Mouse (Mus musculus): ENCODE results near the gene Gtsf1. TPM values are rescaled to one million over a fixed set of nuclear protein-coding genes. Genes with fewer than 3 reads are reported as not detected.

The Gtsf1 gene
- total RNA-seq, 2 experiments from 2014 or later: not detected

- intact Hi-C loops (cut with DNase I): no loop called here
- DNase-seq: no peak
Observed at GRCm38 (mm10) chr15:103359122-103359510, 71.2 kb downstream of the Gtsf1 start.

- no peak for DNase-seq
- intact Hi-C loops (cut with DNase I): no loop called here
Observed at GRCm38 (mm10) chr15:103358278-103359121, 71.8 kb downstream of the Gtsf1 start.

- no peak for DNase-seq
- intact Hi-C loops (cut with DNase I): no loop called here
Observed at GRCm38 (mm10) chr15:103357817-103358216, 72.5 kb downstream of the Gtsf1 start.

GRCm38 (mm10) chr15:103356130-103356529, 74.1 kb downstream of the Gtsf1 start:
- intact Hi-C loops (cut with DNase I): no loop called here
- DNase-seq: no peak

- intact Hi-C loops (cut with DNase I): no loop called here
Observed at GRCm38 (mm10) chr15:103355420-103355819, 74.8 kb downstream of the Gtsf1 start.

DNA sequence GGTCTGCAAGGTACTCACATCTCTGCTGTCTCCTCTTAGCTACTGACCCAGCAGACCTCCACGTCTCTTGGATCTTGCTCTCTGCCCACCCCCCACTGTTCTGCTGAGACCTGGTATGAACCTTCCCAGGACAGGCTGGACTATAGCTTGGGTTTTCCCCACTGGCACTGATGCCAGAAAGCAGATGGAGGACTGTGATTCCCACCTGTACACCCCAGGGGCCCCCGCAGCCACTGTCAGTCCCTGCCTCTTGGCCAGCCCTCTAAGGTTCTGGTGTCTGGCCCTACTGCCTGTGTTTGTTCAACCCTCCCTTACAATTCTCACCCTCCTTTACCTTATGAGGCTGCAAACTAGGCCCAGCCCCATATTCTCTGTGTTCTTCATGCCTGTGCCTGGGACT, 75.6 kb downstream of the Gtsf1 start:
- intact Hi-C loops (cut with DNase I): no loop called here
- DNase-seq: no peak

More at GRCm38 (mm10) chr15:103355420-103355819, 74.8 kb downstream of the Gtsf1 start:
- DNase-seq: no peak

DNA sequence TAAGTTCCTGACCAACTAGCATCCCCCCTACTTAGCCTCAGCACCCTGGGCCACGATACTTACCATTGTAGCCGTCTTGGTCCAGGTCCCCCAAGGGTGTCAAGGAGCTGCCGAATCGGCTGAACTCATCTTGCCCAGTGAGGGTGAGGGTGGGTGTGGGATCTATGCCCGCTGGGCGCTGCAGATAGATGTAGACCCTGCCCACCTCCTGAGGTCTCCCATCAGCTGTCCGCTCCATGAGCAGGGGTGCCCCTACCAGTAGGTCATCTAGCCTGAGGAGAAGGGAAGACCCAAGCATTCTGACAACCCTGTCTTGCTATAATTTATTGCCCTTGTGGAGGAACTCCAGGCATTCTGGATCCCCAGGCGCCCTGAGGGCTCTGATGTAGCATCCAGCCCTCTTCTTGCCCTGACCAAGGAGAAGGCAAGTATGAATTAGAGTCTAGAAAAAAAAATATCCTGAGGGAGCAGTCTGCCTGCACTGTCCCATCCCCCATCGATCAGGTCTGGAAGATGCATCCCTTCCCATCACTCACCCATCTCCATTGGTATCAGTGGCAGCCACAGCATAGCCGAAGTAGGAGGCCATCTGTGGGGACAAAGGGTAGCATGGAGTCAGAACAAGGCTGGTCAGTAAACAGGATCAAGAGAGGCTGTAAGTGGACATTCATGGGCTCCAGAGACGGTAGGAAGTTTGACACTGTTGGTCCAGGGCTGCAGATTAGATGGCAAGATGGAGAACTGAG, 76.6 kb downstream of the Gtsf1 start:
- DNase-seq: no peak
- intact Hi-C loops (cut with DNase I): no loop called here

- DNase-seq: peak; percentile 64
- intact Hi-C loops (cut with DNase I): no loop called here
Observed at GRCm38 (mm10) chr15:103352856-103353255, 77.4 kb downstream of the Gtsf1 start.

Other genes starting within 250 kb of the Gtsf1 start
- gene Cbx5, start 190.7 kb downstream of the Gtsf1 start, total RNA-seq (2021): 100 to 1,000 TPM; 219 to 230 TPM
- 100 to 1,000 TPM; 690 to 711 TPM for gene Hnrnpa1, start 190.0 kb downstream of the Gtsf1 start, total RNA-seq (2021)
- not detected for gene Nfe2, start 172.1 kb downstream of the Gtsf1 start, total RNA-seq (2021)
- 100 to 1,000 TPM; 105 to 107 TPM for gene Copz1, start 157.8 kb downstream of the Gtsf1 start, total RNA-seq (2021)
- under 1 TPM; 0.44 to 0.46 TPM for gene Gpr84, start 119.9 kb downstream of the Gtsf1 start, total RNA-seq (2021)
- gene Zfp385a, start 90.4 kb downstream of the Gtsf1 start, total RNA-seq (2021): 10 to 100 TPM; 47.8 to 52.7 TPM
- gene Itga5, start 63.7 kb downstream of the Gtsf1 start, total RNA-seq (2021): 1 to 10 TPM; 7.4 to 7.6 TPM
- gene Gtsf2, start 18.0 kb upstream of the Gtsf1 start, total RNA-seq (2021): not detected
- gene Nckap1l, start 23.3 kb upstream of the Gtsf1 start, total RNA-seq (2021): 1 to 10 TPM; 3.3 to 4.4 TPM
- gene Pde1b, start 72.6 kb upstream of the Gtsf1 start, total RNA-seq (2021): 10 to 100 TPM; 52.8 to 58.1 TPM
- gene Ppp1r1a, start 107.5 kb upstream of the Gtsf1 start, total RNA-seq (2021): 100 to 1,000 TPM; 144 to 153 TPM
- gene Glycam1, start 134.6 kb upstream of the Gtsf1 start, total RNA-seq (2021): not detected

Data from left cerebral cortex, postnatal 4 days (tissue).